Mouse (Mus musculus) activated CD4-positive, CD25-positive, alpha-beta regulatory T cell, adult 4 months (primary cell): ENCODE measurements around the gene Vpreb3. TPM values are rescaled to one million over a fixed set of nuclear protein-coding genes. Genes with fewer than 3 reads are reported as not detected.

Experiments
- ATAC-seq: one replicate; pipeline ENCODE4 v1.8.0; 2017
- polyA plus RNA-seq, 2 experiments: library from polyadenylated mRNA; unstranded; fragments of 100-300 nt; shearing (Covaris generic); gene quantifications; one replicate each; pipeline ENCODE4 v1.2.1; 2017

Vpreb3 gene
- polyA plus RNA-seq, 2 experiments from 2014 or later = 3.5 TPM; not detected in 1

DNA sequence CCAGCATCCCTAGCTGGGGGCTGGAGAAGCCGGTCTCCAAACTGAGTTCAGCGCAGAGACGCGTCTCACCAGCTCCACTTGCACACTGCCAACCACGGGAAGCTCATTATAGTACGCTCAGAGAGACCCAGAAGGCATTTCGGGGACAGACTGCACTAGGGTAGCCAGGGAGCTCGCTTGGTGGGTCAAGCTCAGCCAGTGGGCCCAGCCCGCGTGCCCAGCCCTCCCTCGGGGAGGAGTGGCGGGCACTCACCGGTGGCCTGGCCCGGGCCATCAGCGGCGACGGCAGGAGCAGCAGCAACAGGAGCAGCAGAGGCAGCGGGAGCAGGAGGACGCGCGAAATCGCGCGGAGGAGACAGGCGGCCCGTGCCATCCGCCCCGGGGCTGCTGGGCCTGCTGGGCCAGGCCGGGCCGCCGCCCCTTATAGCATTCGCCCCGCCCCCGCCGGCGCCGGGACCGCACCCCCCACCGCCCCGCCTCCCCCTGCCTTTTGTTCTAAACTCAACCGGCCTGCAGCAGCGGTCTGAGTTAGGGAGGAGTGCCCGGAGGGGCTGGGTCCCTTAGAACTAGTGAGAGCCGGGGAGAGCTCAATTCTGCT lies 10.7 kb upstream of the Vpreb3 start:
- peak; percentile 48 for ATAC-seq

DNA sequence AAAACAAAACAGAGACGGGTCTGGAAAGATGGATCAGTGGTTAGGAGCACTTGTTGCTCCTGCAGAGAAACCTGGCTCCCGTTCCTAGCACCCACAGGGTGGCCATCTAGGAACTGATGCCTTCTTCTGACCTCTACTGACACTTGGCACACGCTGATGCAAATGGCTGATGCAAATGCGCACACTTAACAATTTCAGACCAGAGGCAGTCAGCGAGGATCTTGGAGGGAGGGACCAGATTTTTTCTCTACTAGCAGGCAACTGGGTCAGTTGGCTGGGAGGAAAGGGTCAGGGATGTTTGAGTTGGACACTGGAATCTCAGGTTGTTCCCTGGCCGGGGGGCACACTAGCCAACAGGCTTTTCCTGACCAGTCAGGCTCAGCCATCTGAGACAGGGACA lies 10.0 kb upstream of the Vpreb3 start, which contains the start of gene Chchd10:
TSS of gene Chchd10 (plus strand) at position 240 of the 400 bp plus-strand sequence.
- no peak for ATAC-seq

DNA sequence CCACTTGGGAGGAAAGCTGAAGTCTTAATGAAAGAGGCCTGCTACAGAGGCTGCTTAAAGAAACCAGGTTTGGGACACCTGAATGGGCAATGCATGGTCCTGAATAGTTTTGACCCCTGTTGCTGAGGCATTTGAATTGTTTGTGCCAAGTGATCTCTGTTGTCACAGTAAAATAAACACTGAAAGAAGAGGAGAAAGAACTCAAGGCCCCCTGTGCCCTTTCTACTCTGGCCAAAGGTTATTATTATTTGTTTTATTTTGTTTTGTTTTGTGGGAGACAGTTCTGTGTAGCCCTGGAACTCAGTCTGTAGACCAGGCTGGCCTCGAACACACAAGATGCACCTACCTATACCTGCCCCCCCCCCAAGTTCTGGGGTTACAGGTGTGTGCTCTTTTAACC lies 7.9 kb upstream of the Vpreb3 start:
- ATAC-seq = no peak

DNA sequence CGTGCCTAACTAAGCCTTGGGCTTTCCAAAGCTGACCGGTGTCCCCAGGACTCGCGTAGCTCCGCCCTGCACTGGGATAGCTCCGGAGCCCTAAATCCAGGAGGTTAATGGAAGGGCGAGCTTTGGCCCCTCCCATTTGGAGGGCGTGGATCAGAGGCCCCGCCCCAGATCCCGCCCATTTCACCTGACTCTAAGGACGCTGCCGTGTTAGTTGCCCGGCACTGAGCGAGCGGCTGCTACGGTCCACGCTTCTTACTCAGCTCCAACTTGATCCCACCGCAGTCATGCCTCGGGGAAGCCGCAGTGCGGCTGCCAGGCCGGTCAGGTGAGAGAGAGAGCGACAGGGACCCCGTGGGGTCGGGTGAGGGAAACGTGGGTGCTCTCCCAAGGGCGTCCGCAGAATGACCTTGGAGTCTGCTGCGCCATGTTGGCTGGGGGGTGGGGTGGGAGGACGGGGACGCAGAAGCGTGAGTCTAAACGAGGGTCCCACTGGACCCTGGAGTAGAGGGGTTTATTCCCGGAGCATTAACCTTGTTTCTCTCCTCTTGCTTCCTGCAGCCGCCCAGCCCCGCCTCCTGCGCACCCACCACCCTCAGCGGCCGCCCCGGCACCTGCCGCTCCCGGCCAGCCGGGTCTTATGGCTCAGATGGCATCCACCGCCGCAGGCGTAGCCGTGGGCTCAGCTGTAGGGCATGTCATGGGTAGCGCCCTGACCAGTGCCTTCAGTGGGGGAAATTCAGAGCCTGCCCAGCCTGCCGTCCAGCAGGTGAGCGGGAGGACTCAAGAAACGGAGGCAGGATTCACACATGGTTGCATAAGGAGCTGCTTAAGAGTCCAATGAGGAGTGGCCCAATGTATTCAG lies 6.9 kb upstream of the Vpreb3 start, which contains the start of gene Mmp11:
TSS of gene Mmp11 (minus strand) at position 817 of the 862 bp plus-strand sequence.
- peak; percentile 70 for ATAC-seq

DNA sequence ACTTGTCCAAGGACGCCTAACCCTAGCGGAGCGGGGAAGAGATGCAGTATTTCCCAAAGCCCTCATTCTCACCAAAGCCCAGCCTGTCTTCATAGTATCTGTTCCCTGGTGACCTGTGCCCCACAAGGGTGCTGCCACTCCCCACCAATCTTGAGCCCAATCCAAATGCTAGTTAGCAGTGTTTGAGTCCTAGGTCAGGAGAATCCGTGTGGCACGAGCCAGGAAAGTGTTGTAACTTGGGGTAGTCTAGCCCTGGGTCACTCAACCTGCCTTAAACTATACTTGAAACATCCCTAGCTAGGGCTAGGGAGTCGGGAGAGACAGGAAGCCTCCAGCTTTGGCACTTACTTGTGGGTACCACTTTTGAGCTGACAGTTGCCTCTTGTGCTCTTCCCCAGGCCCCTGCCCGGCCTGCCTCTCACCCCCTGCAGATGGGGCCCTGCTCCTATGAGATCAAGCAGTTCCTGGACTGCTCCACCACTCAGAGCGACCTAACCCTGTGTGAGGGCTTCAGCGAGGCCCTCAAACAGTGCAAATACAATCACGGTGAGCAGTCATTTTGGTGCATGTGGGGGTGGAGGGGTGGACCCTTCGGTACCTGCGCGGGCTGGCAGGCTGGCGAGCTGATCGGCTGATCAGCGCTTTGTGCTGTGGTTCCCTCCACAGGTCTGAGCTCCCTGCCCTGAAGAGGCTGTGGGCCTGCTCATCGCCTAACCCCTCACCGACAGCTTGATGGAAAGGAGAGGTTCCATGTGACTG lies 5.8 kb upstream of the Vpreb3 start:
- no peak for ATAC-seq

DNA sequence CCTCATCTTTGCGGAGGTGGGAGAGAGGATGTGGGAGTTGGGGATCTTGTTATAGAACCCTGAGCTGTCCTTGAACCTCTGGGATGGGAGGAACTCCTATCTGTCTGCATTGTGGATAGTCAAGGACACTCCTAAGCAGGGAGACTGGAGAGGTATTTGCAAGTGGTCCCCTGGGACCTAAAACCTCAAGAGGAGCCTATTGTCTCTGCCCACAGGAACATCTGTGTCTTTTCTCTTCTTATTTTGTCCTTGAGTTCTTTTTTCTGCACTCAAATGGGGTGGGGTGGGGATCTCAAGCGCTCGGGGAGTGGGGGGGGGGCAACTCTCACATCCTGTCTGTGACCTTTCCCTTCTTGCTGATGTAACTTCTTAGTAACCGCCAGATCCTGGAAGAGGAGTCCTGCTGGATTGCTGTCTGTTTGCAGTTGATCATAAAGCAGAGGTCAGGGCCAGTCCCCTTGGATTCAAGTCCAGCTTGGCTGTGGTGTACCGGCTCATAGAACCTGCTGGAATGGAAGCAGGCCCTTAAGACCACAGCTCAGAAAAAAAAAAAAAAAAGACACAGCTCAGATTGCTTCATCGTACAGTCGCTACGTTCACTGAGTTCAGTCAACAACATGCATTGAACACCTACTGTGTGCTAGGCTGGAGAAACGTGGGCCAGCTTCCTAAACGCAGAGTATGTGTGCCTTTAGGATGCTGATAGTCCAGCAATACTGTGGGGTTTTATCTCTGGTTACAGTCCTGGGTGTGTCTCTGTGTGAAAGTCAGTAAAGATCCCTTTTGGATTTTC lies 4.8 kb upstream of the Vpreb3 start:
- ATAC-seq = peak; percentile 33

DNA sequence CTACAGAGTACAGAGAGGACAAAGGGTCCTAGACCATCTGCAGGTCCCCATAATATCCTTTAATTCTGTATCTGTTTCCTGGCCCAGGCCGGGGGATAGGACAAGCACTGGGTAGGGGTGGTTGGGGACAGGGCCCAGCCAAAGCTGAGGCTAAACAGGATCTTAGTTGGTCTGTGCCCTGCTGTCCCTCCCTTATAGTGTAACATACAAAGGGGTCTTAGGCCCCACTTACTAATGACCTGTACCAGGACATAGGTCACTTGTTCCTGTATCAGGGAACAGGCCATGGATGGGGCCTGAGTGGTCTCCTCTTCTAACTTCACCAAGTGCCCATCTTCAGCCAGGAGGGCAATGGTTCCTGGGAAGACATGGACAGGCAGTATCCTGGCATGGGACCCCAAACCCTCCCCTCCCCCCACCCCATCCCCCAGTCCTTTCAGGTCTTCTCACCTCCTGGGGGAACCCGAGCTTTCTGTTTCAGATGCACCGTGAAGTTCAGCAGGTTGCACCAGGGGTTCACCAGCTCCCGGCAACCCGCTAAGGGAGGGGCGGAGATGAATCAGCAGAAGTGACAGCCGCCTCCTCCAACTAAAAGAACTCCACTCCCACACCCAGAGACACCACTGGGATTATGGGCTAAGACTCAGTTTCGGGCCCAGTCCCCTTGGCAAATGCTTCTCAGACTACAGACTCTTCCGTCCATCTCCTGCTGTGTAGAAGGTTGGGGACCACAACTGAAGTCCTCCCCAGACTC lies 3.2 kb upstream of the Vpreb3 start:
- no peak for ATAC-seq

DNA sequence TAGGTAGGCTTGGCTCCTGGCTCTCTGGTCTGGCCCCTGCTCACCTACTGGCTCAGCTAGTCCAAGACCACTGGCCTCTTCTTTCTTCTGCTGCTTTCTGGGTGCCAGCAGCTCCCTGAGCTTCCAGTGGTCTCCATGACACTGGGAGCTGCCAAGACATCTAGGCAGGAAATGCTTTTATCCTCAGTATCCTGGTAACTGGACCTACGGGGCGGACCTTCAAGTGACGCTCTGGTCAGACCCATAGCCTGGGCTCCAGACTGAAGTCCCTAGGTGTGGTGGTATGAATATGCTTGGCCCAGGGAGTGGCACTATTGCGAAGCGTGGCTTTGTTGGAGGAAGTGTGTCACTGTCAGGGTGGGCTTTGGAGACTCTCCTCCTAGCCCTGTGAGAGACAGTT lies 2.3 kb upstream of the Vpreb3 start, which contains the start of gene Gm867:
TSS of gene Gm867 (minus strand) at position 153 of the 400 bp plus-strand sequence.
- no peak for ATAC-seq

DNA sequence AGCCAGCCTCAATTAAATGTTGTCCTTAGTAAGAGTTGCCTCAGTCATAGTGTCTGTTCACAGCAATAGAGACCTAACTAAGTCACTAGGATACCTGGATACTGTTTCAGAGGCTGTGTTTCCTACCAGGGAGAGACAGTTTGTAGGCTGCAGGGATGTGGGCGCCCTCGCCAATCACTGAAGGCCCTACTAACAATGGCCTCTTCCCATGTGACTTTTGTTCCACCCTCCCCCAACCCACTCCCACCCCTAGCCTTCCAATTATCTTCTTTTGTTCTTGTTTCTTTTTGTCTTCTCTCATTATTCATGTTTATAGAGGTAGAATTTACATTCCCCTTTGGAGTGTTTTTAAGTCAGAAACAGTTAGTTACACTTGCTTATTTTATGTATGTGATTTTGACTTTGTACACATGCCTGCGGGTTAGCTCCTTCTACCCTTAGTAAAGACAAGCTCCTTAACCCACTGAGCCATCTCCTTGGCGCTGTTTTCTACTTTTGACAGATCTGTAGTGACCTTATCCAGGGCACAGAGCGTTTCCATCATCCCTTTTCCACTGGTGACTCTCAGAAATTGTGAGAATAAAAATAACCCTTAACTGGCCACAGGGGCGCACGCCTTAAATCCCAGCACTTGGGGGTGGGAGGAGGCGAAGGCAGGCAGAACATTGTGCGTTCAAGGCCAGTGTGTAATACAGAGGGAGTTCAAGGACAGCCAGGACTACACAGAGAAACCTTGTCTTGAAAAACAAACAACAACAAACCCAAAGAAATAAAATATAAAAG lies 1.6 kb upstream of the Vpreb3 start:
- no peak for ATAC-seq

DNA sequence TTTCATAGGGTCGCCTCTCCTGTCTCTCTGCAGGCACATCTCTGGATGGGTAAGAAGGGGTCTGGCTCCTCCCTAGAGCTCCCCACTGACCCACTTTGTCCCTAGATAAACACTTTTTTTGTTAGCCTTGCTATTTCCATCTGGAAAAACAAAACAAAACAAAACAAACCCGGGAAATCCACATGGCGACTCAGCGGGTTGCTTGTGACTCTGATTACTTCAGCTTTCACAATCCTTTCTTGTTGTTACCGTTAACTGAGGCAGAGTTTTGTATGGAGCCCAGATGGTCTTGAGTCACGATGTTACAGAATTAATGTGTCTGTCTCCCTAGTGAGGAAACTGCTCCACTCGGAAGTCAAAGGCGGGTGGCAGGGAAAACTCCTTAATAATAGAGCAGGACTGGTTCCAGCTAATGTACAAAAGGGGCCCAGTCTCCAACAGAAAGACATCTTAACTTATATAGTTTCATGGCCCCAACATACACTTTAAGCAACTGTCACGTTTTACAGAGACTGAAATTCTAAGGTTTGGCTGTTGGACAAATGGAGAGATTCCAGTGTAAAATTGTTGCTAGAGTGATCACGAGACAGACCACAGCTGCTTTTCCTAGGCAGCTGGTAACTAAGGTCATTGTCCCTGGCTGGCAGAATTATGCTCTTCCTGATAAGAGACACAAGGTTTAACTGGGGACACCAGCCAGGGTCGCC lies 1.4 kb downstream of the Vpreb3 start:
- ATAC-seq = no peak

DNA sequence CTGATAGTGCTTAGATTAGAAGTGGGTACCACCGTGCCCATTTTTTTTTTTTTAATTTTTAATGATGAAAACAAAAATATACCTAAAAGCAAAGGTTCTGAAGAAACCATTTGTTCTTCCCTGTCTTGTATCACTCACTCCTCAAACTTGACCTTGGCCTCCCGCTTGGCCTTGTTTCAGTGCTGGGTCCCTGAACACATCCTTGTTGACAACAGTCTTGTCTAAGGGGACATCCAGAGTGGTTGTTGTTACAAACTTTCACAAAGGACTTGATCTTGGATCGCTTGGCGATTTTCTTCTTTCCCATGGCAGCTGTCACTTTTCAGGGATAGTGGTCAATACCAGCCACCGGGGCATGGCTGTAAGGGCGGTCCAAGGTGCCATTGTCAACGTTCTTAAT lies 2.4 kb downstream of the Vpreb3 start:
- no peak for ATAC-seq

DNA sequence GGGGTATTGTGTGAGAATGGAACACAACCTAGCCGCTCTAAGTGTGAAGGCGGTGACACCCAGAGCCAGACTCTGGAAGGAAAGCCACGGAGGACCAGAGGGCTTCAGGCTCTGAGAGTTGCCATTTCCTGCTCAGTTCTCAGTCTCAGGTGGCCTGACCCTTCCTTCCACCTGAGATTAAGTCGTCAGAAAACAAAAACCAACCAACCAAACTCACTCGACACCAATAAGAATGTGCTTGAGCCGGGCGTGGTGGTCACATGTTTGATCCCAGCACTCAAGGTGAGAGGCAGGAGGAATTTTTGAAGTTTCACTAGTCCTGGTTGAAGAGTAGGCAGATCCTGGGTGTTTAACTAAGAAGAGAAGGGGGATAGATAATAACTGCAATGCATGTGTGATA lies 3.0 kb downstream of the Vpreb3 start:
- ATAC-seq = no peak

DNA sequence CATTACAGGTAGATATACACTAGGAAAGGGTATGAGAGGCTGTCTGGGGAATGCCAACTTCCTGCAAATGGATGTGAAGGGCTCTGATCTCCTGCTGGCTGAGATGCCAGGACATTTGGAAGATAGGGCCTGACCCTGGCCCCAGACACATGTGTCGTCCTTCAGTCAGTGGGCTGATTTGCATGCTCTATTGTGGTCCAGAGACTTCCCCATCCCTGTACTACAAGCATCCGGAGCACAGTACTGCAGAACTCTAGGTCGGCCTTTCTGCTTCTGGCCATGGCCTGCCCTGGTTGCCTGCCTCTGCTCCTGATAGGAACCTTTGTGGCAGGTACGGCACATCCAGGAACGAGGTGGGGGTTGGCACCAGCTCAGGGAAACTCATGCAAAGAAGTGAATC lies 5.2 kb downstream of the Vpreb3 start:
- no peak for ATAC-seq

DNA sequence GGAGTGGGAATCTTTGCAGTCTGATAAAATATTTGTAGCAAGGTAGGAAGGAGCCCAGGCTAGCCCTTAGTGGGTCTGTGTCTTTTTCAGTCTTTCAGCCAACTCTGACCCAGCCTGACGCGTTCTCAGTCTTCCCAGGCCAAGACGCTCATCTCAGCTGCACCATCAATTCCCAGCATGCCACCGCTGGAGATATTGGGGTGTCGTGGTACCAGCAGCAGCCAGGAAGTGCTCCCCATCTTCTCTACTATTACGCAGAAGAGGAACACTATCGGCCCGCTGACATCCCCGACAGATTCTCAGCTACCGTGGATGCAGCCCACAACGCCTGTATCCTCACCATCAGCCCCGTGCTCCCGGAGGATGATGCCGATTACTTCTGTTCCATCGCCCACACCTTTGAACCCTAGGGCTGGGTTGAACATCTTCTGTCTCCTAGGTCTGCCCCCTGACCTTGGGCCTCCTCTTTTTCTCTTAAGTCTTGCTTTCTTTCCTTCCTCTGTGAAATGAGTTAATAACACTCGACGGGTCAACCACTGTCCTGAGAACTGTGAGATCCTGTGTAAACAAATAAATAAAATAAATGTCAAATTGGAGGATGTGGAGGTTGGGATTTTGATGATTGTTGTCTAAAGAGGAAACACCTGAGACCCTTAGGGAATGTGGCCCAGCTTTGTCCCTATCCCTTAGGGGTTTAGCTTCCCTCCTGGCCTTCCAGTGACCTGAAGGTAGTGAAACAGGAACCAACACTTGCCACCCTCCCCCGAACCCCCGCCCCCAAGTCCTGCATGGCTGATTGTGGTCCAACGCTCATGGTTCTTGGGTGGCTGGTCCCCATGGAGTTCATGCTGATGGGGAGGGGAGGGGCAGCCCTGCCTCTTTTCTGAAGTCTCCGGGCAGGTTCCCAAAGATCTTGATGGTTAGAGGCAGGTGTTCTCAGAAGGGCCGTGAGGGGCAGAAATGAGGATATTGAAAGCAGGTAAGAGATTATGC lies 6.5 kb downstream of the Vpreb3 start:
- ATAC-seq = no peak

DNA sequence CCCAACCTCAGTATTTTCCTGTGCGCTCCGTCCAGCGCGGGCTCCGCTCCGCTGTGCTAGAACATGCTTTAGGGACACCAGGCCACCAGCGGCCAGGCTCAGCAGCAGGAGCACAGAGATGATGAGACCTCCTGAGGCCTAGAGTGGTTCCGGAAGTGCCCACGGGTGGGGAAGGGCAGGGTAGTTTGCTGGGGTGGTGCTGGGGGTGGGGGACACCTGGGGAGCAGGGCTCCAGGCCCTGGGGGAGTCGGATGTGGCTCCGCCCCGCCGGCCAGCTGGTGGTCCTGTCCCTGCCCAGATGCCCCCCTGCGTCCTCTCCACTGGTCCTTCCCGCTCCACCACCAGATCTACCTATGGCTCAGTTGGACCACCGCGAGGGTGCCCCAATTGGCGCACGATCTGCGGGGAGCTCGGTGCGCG lies 7.9 kb downstream of the Vpreb3 start:
- no peak for ATAC-seq

DNA sequence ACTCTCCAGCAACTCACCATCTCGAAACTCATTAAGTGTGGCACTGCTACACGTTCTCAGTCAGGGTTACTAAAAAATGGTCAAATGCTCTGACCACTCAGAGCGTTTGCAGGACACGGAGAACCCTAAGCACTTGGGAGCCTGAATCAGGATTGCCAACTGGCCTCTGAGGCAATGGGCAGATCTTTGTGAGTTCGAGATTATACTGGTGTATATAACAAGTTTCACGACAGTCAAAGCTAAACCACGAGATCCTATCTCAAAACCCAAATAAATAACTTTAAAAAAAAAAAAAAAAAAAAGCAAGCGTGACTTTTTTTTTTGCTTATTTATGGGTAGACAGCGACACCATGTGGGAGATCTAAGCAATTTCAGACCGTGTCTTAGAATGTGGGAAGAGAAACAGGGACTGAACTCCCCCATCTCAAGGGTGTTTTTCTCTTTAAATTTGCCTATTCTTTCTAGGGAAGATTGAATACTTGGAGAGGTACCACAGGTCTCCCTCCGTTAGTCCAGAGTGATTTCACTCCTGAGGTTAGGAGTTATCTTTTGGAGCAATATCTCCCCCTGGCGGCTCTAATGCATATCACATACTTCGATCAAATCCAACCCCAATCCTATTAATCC lies 8.7 kb downstream of the Vpreb3 start:
- peak; percentile 70 for ATAC-seq

DNA sequence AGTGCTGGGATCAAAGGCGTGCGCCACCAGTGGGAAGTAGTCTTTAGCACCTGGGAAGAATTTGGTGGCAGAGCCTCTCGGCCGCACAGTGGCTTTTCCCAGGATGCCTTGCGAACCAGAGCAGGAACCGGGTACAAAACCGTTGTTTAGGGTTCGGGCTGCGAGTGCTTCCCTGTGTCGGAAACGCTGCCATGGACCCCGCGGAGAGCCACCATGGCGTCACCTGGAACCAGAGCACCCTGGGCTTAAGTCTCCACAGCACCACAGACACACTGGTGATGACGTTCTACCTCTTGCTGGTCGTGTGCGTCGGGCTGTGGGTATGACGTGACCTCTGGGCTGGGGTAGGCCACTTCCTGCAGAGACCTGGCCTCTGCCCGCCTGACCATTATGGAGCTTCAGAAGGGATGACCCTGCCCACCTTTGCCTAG lies 11.5 kb downstream of the Vpreb3 start, which contains the start of gene Gm5134:
TSS of gene Gm5134 (plus strand) at position 134 of the 431 bp plus-strand sequence.
- ATAC-seq = peak; percentile 19

DNA sequence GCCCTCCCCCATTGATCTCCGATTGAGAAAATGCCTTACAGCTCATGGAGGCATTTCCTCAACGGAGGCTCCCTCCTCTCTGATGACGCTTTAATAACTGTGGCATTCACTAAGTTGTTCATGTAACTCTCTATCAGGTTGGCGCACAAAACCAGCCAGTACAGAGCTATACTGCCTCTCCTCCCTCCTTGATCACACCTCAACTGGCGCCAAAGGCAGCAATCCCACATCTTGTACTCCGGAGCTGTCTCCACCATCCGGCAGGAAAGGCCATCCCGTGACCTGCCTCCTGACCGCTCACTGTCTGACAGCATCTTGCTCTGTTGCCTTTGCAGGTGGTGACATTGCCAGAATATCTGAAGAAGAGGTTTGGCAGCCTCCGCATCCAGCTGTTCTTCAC lies 31.0 kb downstream of the Vpreb3 start:
- no peak for ATAC-seq
